Mouse (Mus musculus): Measurements from ENCODE around the gene Eef1akmt2. TPM values are rescaled to one million over a fixed set of nuclear protein-coding genes. Genes with fewer than 3 reads are reported as not detected.

Eef1akmt2 gene
- polyA plus RNA-seq, 1 experiment from 2014 or later, result 108 TPM

- peak overlapping the region; percentile 76 for H3K4me2 ChIP-seq (replicated peaks)
- no peaks in the 10 kb centered on the region for H3K9me3 ChIP-seq
- H3K27me3 ChIP-seq, result no peaks in the 10 kb centered on the region
- 22% methylated on average over 7 of the region's 7 CpGs for WGBS
- peak overlapping the region; percentile 88 for H3K27ac ChIP-seq (replicated peaks)
- peak overlapping the region; percentile 36; the same call in 1 of the 2 replicates for H3K9ac ChIP-seq (replicated peaks)
- H3K4me1 ChIP-seq, result peaks cover 86% of the 10 kb centered on the region
- no peaks in the 10 kb centered on the region for H3K36me3 ChIP-seq
- ATAC-seq (replicated peaks), result no peak
- H3K4me3 ChIP-seq, result 0 out of 2 replicates have a peak overlapping the region, but pooled peaks have one; percentile 3
Observed at GRCm38 (mm10) chr7:132808051-132808796, 44.2 kb downstream of the Eef1akmt2 start.

GRCm38 (mm10) chr7:132806926-132807857 lies 45.3 kb downstream of the Eef1akmt2 start:
- H3K4me3 ChIP-seq, result no peak overlapping the region
- H3K27me3 ChIP-seq, result no peaks in the 10 kb centered on the region
- WGBS, result 49% methylated on average over 13 of the region's 13 CpGs
- no peaks in the 10 kb centered on the region for H3K9me3 ChIP-seq
- peaks cover 81% of the 10 kb centered on the region for H3K4me1 ChIP-seq
- ATAC-seq (replicated peaks), result no peak
- H3K36me3 ChIP-seq, result no peaks in the 10 kb centered on the region
- H3K9ac ChIP-seq (replicated peaks), result no peak overlapping the region
- no peak overlapping the region for H3K4me2 ChIP-seq (replicated peaks)
- peak overlapping the region; percentile 88 for H3K27ac ChIP-seq (replicated peaks)

- H3K27ac ChIP-seq (replicated peaks), result peak overlapping the region; percentile 33
Observed at GRCm38 (mm10) chr7:132806286-132806685, 46.2 kb downstream of the Eef1akmt2 start.

GRCm38 (mm10) chr7:132804951-132805350 lies 47.5 kb downstream of the Eef1akmt2 start:
- 95% methylated on average over 5 of the region's 5 CpGs for WGBS
- Histone ChIP-seq H3K27ac (replicated peaks) (no peak overlapping the region), H3K4me3 (no peak overlapping the region), H3K4me1 (peaks cover 58% of the 10 kb centered on the region), H3K27me3 (no peaks in the 10 kb centered on the region), H3K4me2 (replicated peaks) (no peak overlapping the region), H3K9ac (replicated peaks) (no peak overlapping the region), H3K36me3 (no peaks in the 10 kb centered on the region), H3K9me3 (no peaks in the 10 kb centered on the region)
- no peak for ATAC-seq (replicated peaks)

More at GRCm38 (mm10) chr7:132806286-132806685, 46.2 kb downstream of the Eef1akmt2 start:
- peaks cover 72% of the 10 kb centered on the region for H3K4me1 ChIP-seq
- no peak overlapping the region for H3K9ac ChIP-seq (replicated peaks)
- H3K4me2 ChIP-seq (replicated peaks), result no peak overlapping the region
- H3K4me3 ChIP-seq, result no peak overlapping the region
- no peaks in the 10 kb centered on the region for H3K36me3 ChIP-seq
- 41% methylated on average over 5 of the region's 5 CpGs for WGBS
- H3K9me3 ChIP-seq, result no peaks in the 10 kb centered on the region
- ATAC-seq (replicated peaks), result no peak
- H3K27me3 ChIP-seq, result no peaks in the 10 kb centered on the region

- no peaks in the 10 kb centered on the region for H3K9me3 ChIP-seq
- H3K27ac ChIP-seq (replicated peaks), result no peak overlapping the region
- 91% methylated on average over 7 of the region's 7 CpGs for WGBS
- no peak overlapping the region for H3K9ac ChIP-seq (replicated peaks)
- ATAC-seq (replicated peaks), result no peak
- no peak overlapping the region for H3K4me2 ChIP-seq (replicated peaks)
- no peaks in the 10 kb centered on the region for H3K27me3 ChIP-seq
- H3K4me1 ChIP-seq, result peaks cover 54% of the 10 kb centered on the region
- H3K4me3 ChIP-seq, result no peak overlapping the region
- no peaks in the 10 kb centered on the region for H3K36me3 ChIP-seq
Observed at GRCm38 (mm10) chr7:132804461-132804860, 48.0 kb downstream of the Eef1akmt2 start.

- ATAC-seq (replicated peaks), result no peak
- no peak overlapping the region for H3K4me3 ChIP-seq
- H3K27me3 ChIP-seq, result no peaks in the 10 kb centered on the region
- H3K27ac ChIP-seq (replicated peaks), result no peak overlapping the region
- no peak overlapping the region for H3K4me2 ChIP-seq (replicated peaks)
- H3K4me1 ChIP-seq, result peaks cover 49% of the 10 kb centered on the region
- WGBS, result 62% methylated on average over 3 of the region's 3 CpGs
- no peak overlapping the region for H3K9ac ChIP-seq (replicated peaks)
- no peaks in the 10 kb centered on the region for H3K36me3 ChIP-seq
- H3K9me3 ChIP-seq, result no peaks in the 10 kb centered on the region
Observed at GRCm38 (mm10) chr7:132803962-132804361, 48.5 kb downstream of the Eef1akmt2 start.

GRCm38 (mm10) chr7:132803336-132803735 lies 49.1 kb downstream of the Eef1akmt2 start:
- no peaks in the 10 kb centered on the region for H3K9me3 ChIP-seq
- H3K4me1 ChIP-seq, result peaks cover 42% of the 10 kb centered on the region
- no peaks in the 10 kb centered on the region for H3K27me3 ChIP-seq
- H3K36me3 ChIP-seq, result no peaks in the 10 kb centered on the region
- ATAC-seq (replicated peaks), result no peak
- WGBS, result 82% methylated on average over 2 of the region's 2 CpGs
- no peak overlapping the region for H3K4me2 ChIP-seq (replicated peaks)
- H3K9ac ChIP-seq (replicated peaks), result no peak overlapping the region
- H3K27ac ChIP-seq (replicated peaks), result no peak overlapping the region
- no peak overlapping the region for H3K4me3 ChIP-seq

- H3K9me3 ChIP-seq, result no peaks in the 10 kb centered on the region
- ATAC-seq (replicated peaks), result no peak
- WGBS, result 91% methylated on average over 11 of the region's 11 CpGs
- peaks cover 36% of the 10 kb centered on the region for H3K4me1 ChIP-seq
- H3K27ac ChIP-seq (replicated peaks), result no peak overlapping the region
- no peaks in the 10 kb centered on the region for H3K27me3 ChIP-seq
- no peak overlapping the region for H3K4me2 ChIP-seq (replicated peaks)
- H3K36me3 ChIP-seq, result no peaks in the 10 kb centered on the region
- H3K4me3 ChIP-seq, result no peak overlapping the region
- H3K9ac ChIP-seq (replicated peaks), result no peak overlapping the region
Observed at GRCm38 (mm10) chr7:132802691-132803090, 49.8 kb downstream of the Eef1akmt2 start.

GRCm38 (mm10) chr7:132802066-132802465 lies 50.4 kb downstream of the Eef1akmt2 start:
- Histone ChIP-seq H3K4me2 (replicated peaks) (no peak overlapping the region), H3K36me3 (no peaks in the 10 kb centered on the region), H3K27me3 (no peaks in the 10 kb centered on the region), H3K4me1 (peaks cover 30% of the 10 kb centered on the region), H3K4me3 (no peak overlapping the region), H3K9me3 (no peaks in the 10 kb centered on the region), H3K9ac (replicated peaks) (no peak overlapping the region), H3K27ac (replicated peaks) (no peak overlapping the region)
- no peak for ATAC-seq (replicated peaks)
- 80% methylated on average over 2 of the region's 2 CpGs for WGBS

GRCm38 (mm10) chr7:132801509-132801908 lies 51.0 kb downstream of the Eef1akmt2 start:
- no peak for ATAC-seq (replicated peaks)
- Histone ChIP-seq H3K9me3 (no peaks in the 10 kb centered on the region), H3K4me2 (replicated peaks) (no peak overlapping the region), H3K9ac (replicated peaks) (no peak overlapping the region), H3K4me3 (no peak overlapping the region), H3K27me3 (no peaks in the 10 kb centered on the region), H3K27ac (replicated peaks) (no peak overlapping the region), H3K4me1 (peaks cover 24% of the 10 kb centered on the region), H3K36me3 (no peaks in the 10 kb centered on the region)
- 89% methylated on average over 5 of the region's 5 CpGs for WGBS

- Histone ChIP-seq H3K9me3 (no peaks in the 10 kb centered on the region), H3K9ac (replicated peaks) (no peak overlapping the region), H3K27ac (replicated peaks) (no peak overlapping the region), H3K27me3 (no peaks in the 10 kb centered on the region), H3K36me3 (no peaks in the 10 kb centered on the region), H3K4me1 (peaks cover 18% of the 10 kb centered on the region), H3K4me2 (replicated peaks) (no peak overlapping the region), H3K4me3 (no peak overlapping the region)
- no peak for ATAC-seq (replicated peaks)
- 81% methylated on average over 10 of the region's 10 CpGs for WGBS
Observed at GRCm38 (mm10) chr7:132800868-132801267, 51.6 kb downstream of the Eef1akmt2 start.
